Mouse (Mus musculus): ENCODE data around the gene Nxnl1. TPM values are rescaled to one million over a fixed set of nuclear protein-coding genes. Genes with fewer than 3 reads are reported as not detected.

Gene Nxnl1
- total RNA-seq, 4 experiments from 2014 or later: 0.14 to 0.19 TPM; not detected in 2

DNA sequence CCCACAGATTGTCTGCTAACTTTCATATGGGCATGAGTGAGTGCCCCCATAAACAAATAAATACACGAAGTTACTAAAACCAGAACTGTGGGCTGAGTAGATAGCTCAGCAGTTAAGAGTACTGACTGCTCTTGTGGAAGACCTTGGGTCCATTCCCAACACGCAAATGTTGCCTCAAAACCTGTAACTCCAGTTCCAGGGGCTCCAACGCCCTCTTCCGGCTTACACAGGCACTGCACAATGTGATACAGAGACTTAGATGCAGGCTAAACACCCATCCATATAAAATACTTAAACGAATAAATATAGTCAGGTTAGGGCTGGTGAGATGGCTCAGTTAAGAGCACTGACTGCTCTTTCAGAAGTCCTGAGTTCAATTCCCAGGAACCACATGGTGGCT, 51.4 kb downstream of the Nxnl1 start:
- DNase-seq (ENCODE audit: low spot score): no peak

DNA sequence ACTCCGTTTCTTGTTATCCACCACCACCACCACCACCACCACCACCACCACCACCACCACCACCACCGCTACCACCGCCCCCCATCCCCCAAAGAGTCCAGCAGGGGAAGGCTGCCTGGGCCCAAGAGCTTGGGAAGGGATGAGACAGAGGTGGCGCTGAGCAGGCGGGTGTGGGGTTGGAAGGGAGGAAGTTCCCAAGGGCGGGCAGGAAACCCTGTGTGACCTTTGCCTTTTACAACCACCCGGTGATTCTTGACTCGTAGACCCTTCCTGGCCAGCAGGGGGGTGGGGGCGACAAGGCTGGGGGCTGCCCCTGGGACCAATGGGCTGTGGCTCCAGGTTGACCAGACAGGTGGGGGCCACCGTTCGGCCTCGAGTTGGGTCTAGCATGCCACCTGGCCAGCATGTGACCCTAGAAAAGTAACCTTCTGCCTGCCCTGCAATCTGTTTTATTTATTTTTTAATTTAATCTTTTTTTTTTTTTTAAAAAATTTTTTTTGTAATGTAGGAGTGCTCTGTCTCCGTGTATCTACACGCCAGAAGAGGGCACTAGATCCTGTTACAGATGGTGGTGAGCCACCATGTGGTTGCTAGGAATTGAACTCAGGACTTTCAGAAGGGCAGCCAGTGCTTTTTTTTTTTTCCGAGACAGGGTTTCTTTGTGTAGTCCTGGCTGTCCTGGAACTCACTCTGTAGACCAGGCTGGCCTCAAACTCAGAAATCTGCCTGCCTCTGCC, 53.2 kb downstream of the Nxnl1 start:
- no peak for DNase-seq (ENCODE audit: low spot score)

DNA sequence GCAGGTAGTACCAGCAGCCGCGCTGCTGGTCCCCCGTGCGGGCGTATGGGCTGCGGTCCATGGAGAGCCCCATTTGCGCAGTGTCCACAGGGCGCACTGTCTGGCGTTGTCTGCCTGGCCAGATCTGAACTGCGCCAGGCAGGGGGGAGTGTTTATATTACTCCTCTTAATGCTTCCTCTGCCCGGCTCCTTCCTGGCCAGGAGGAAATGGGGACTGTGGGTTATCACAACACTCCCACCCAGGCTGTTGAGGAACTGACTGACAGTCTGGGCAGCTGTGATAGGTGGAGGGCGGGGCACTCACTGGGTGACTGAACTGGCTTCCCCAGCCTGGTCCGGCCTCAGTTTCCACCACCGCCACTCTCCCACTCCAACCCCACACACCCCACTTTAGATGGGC, 54.8 kb downstream of the Nxnl1 start, which contains the start of gene Plvap:
Gene Plvap, minus strand, starts transcription at position 109 of the 400 bp plus-strand sequence.
- no peak for DNase-seq (ENCODE audit: low spot score)

Other genes with a start within 250 kb of the Nxnl1 start
- gene Use1, start 199.8 kb downstream of the Nxnl1 start, total RNA-seq (2022): 100 to 1,000 TPM; 176 to 184 (median 181) TPM
- gene Ocel1, start 195.3 kb downstream of the Nxnl1 start, total RNA-seq (2022): 10 to 100 TPM; 11.2 to 15.0 (median 13.9) TPM
- gene Nr2f6, start 184.6 kb downstream of the Nxnl1 start, total RNA-seq (2022): 10 to 100 TPM; 44.3 to 52.2 (median 46.2) TPM
- 10 to 100 TPM; 20.8 to 33.7 (median 22.0) TPM for gene Ushbp1, start 170.8 kb downstream of the Nxnl1 start, total RNA-seq (2022)
- gene Babam1, start 169.7 kb downstream of the Nxnl1 start, total RNA-seq (2022): 10 to 100 TPM; 70.0 to 72.7 (median 71.3) TPM
- gene Ankle1, start 160.6 kb downstream of the Nxnl1 start, total RNA-seq (2022): under 1 TPM in 1 of 4 experiments, not detected in 3; 0.11 TPM
- 10 to 100 TPM; 21.4 to 29.6 (median 24.8) TPM for gene Abhd8, start 102.9 kb downstream of the Nxnl1 start, total RNA-seq (2022)
- gene Mrpl34, start 101.6 kb downstream of the Nxnl1 start, total RNA-seq (2022): 100 to 1,000 TPM; 114 to 128 (median 119) TPM
- 10 to 100 TPM; 31.0 to 37.7 (median 33.8) TPM for gene Dda1, start 97.4 kb downstream of the Nxnl1 start, total RNA-seq (2022)
- 10 to 100 TPM; 14.1 to 17.3 (median 16.1) TPM for gene Ano8, start 80.6 kb downstream of the Nxnl1 start, total RNA-seq (2022)
- gene Gtpbp3, start 78.5 kb downstream of the Nxnl1 start, total RNA-seq (2022): 10 to 100 TPM; 17.5 to 22.2 (median 19.0) TPM
- 10 to 100 TPM; 23.8 to 29.1 (median 27.0) TPM for gene Plvap, start 54.8 kb downstream of the Nxnl1 start, total RNA-seq (2022)
- gene Ccdc194, start 40.9 kb downstream of the Nxnl1 start, total RNA-seq (2022): not detected
- 10 to 100 TPM; 13.5 to 18.7 (median 14.2) TPM for gene Bst2, start 29.1 kb downstream of the Nxnl1 start, total RNA-seq (2022)
- gene Mvb12a, start 23.7 kb downstream of the Nxnl1 start, total RNA-seq (2022): 10 to 100 TPM; 28.8 to 31.5 (median 29.1) TPM
- under 1 TPM in 2 of 4 experiments, not detected in 2; 0.16 to 0.25 TPM for gene Tmem221, start 7.7 kb downstream of the Nxnl1 start, total RNA-seq (2022)
- gene Slc27a1, start 2.3 kb upstream of the Nxnl1 start, total RNA-seq (2022): 100 to 1,000 TPM; 192 to 237 (median 204) TPM
- 10 to 100 TPM; 57.7 to 65.1 (median 62.6) TPM for gene Pgls, start 25.6 kb upstream of the Nxnl1 start, total RNA-seq (2022)
- gene Fam129c, start 31.0 kb upstream of the Nxnl1 start, total RNA-seq (2022): 1 to 10 TPM; 1.1 to 1.4 (median 1.2) TPM
- gene Colgalt1, start 44.4 kb upstream of the Nxnl1 start, total RNA-seq (2022): 10 to 100 TPM; 38.4 to 41.5 (median 39.9) TPM
- 1 to 10 TPM in 1 of 4 experiments, under 1 TPM in 3; 0.49 to 1.4 (median 0.57) TPM for gene Unc13a, start 105.2 kb upstream of the Nxnl1 start, total RNA-seq (2022)
- 10 to 100 TPM in 1 of 4 experiments, 1 to 10 TPM in 3; 6.4 to 10.3 (median 7.6) TPM for gene Jak3, start 109.7 kb upstream of the Nxnl1 start, total RNA-seq (2022)
- gene Insl3, start 122.6 kb upstream of the Nxnl1 start, total RNA-seq (2022): 1 to 10 TPM; 2.2 to 4.6 (median 2.5) TPM
- gene B3gnt3, start 135.2 kb upstream of the Nxnl1 start, total RNA-seq (2022): 1 to 10 TPM; 4.0 to 6.9 (median 5.3) TPM
- 1 to 10 TPM in 1 of 4 experiments, under 1 TPM in 3; 0.14 to 1.5 (median 0.68) TPM for gene Fcho1, start 159.1 kb upstream of the Nxnl1 start, total RNA-seq (2022)